Mouse (Mus musculus) embryonic facial prominence, embryonic 11.5 days (tissue): ENCODE results near the gene Ankrd63. TPM values are rescaled to one million over a fixed set of nuclear protein-coding genes. Genes with fewer than 3 reads are reported as not detected.

ENCODE experiments used
- ATAC-seq: fragments of 200-750 bp; cut with Nextera tagmentation; replicated peaks from 2 replicates; pipeline ENCODE4 v1.8.0; 2017; ENCODE audit warnings: low read depth; ENCODE audit not compliant: insufficient number of reproducible peaks, low FRiP score, low TSS enrichment
- DNase-seq: peaks from one replicate; pipeline ENCODE4 v3.0.0-alpha.2; 2015; ENCODE audit warnings: low spot score
- H3K27ac ChIP-seq: fragments of 300-500 bp; sonication (generic); replicated peaks from 2 replicates; pipeline ENCODE4 v1.5.1; 2014; ENCODE audit warnings: mild to moderate bottlenecking, low read depth, low read length, control low read depth
- H3K27me3 ChIP-seq: fragments of 300-500 bp; sonication (generic); 2 replicates; pipeline ENCODE4 v1.6.1; 2014; ENCODE audit warnings: mild to moderate bottlenecking, low read length, moderate library complexity, mixed read lengths; ENCODE audit not compliant: control insufficient read depth, insufficient read depth
- H3K36me3 ChIP-seq: fragments of 300-500 bp; sonication (generic); replicated peaks from 2 replicates; pipeline ENCODE4 v1.6.1; 2014; ENCODE audit warnings: low read depth, mild to moderate bottlenecking, low read length, moderate library complexity, mixed read lengths; ENCODE audit not compliant: control insufficient read depth, insufficient read depth
- H3K4me1 ChIP-seq: fragments of 300-500 bp; sonication (generic); 2 replicates; pipeline ENCODE4 v1.6.1; 2014; ENCODE audit warnings: low read length, mixed read lengths; ENCODE audit not compliant: control insufficient read depth, insufficient read depth
- H3K4me2 ChIP-seq: fragments of 300-500 bp; sonication (generic); 2 replicates; pipeline ENCODE4 v1.6.1; 2014; ENCODE audit warnings: low read depth, mild to moderate bottlenecking, control low read depth, low read length, moderate library complexity
- H3K4me3 ChIP-seq: fragments of 300-500 bp; sonication (generic); 2 replicates; pipeline ENCODE4 v1.5.1; 2014; ENCODE audit warnings: low read depth, low read length, control low read depth
- H3K9ac ChIP-seq: fragments of 300-500 bp; sonication (generic); replicated peaks from 2 replicates; pipeline ENCODE4 v1.6.1; 2014; ENCODE audit warnings: mild to moderate bottlenecking, control low read depth, low read length
- H3K9me3 ChIP-seq: fragments of 300-500 bp; sonication (generic); replicated peaks from 2 replicates; pipeline ENCODE4 v1.6.1; 2016; ENCODE audit warnings: mild to moderate bottlenecking, low read length, inconsistent platforms, mixed read lengths; ENCODE audit not compliant: control insufficient read depth
- WGBS: fragments of 180-500 bp; shearing (Covaris S2); extraction: QIAGEN DNeasy Blood & Tissue Kit; methylation state at CpG from one replicate; pipeline ENCODE4 v1.1.7; 2014; 5-methylcytosine and 5-hydroxymethylcytosine counted together
- polyA plus RNA-seq: library from polyadenylated mRNA; unstranded; fragments of >200 nt; fragmentation: Nextera tagmentation; extraction: Ambion mirVana; gene quantifications from 2 replicates; pipeline ENCODE4 v1.2.1, GENCODE M21; 2014

The Ankrd63 gene
- polyA plus RNA-seq, 1 experiment from 2014 or later: not detected

GRCm38 (mm10) chr2:118665616-118666015, 38.1 kb downstream of the Ankrd63 start:
- DNase-seq: no peak
- no peak overlapping the region for H3K4me3 ChIP-seq
- WGBS: 85% methylated on average over 4 of the region's 4 CpGs
- no peak for ATAC-seq
- no peak overlapping the region for H3K27ac ChIP-seq
- H3K4me2 ChIP-seq: no peak overlapping the region
- H3K36me3 ChIP-seq: no peaks in the 10 kb centered on the region
- no peak overlapping the region for H3K9ac ChIP-seq
- H3K27me3 ChIP-seq: peaks cover 17% of the 10 kb centered on the region
- peaks cover 6% of the 10 kb centered on the region for H3K4me1 ChIP-seq
- H3K9me3 ChIP-seq: no peaks in the 10 kb centered on the region

- no peak overlapping the region for H3K9ac ChIP-seq
- no peak overlapping the region for H3K4me2 ChIP-seq
- H3K27me3 ChIP-seq: peaks cover 17% of the 10 kb centered on the region
- DNase-seq (no peak), ATAC-seq (no peak)
- H3K36me3 ChIP-seq: no peaks in the 10 kb centered on the region
- no peak overlapping the region for H3K27ac ChIP-seq
- no peak overlapping the region for H3K4me3 ChIP-seq
- H3K4me1 ChIP-seq: peaks cover 6% of the 10 kb centered on the region
- H3K9me3 ChIP-seq: no peaks in the 10 kb centered on the region
- WGBS: 59% methylated on average over 3 of the region's 3 CpGs
Observed at GRCm38 (mm10) chr2:118664975-118665516, 38.7 kb downstream of the Ankrd63 start.

GRCm38 (mm10) chr2:118663804-118664766, 39.7 kb downstream of the Ankrd63 start:
- H3K27ac ChIP-seq: no peak overlapping the region
- ATAC-seq: no peak
- no peak for DNase-seq

GRCm38 (mm10) chr2:118662902-118663803, 40.6 kb downstream of the Ankrd63 start, which contains the start of gene Pak6:
Gene Pak6 (plus strand): TSS chr2:118663303.
- 2% methylated on average over 36 of the region's 37 CpGs for WGBS
- Histone ChIP-seq H3K4me1 (peaks cover 6% of the 10 kb centered on the region), H3K27me3 (peaks cover 17% of the 10 kb centered on the region)

More at GRCm38 (mm10) chr2:118663804-118664766, 39.7 kb downstream of the Ankrd63 start:
- WGBS: 50% methylated on average over 19 of the region's 19 CpGs
- Histone ChIP-seq H3K4me1 (peaks cover 6% of the 10 kb centered on the region), H3K9me3 (no peaks in the 10 kb centered on the region), H3K27me3 (peaks cover 17% of the 10 kb centered on the region), H3K4me3 (peak overlapping the region; percentile 38), H3K36me3 (no peaks in the 10 kb centered on the region), H3K9ac (no peak overlapping the region; the same call in 1 of the 2 replicates), H3K4me2 (peak overlapping the region; percentile 79)

GRCm38 (mm10) chr2:118661891-118662290, 41.9 kb downstream of the Ankrd63 start:
- Histone ChIP-seq H3K27me3 (peaks cover 17% of the 10 kb centered on the region), H3K4me3 (no peak overlapping the region), H3K4me1 (peaks cover 6% of the 10 kb centered on the region), H3K9me3 (no peaks in the 10 kb centered on the region), H3K27ac (no peak overlapping the region), H3K36me3 (no peaks in the 10 kb centered on the region), H3K4me2 (no peak overlapping the region), H3K9ac (no peak overlapping the region)
- ATAC-seq (no peak), DNase-seq (no peak)
- WGBS: 70% methylated on average over 9 of the region's 9 CpGs

More at GRCm38 (mm10) chr2:118662902-118663803, 40.6 kb downstream of the Ankrd63 start, which contains the start of gene Pak6:
- ATAC-seq: no peak
- no peak within 1 kb of the TSS for H3K27ac ChIP-seq
- DNase-seq: peak; percentile 43
- H3K4me3 ChIP-seq: peak within 1 kb of the TSS; percentile 38
- H3K9me3 ChIP-seq: no peaks in the 10 kb centered on the region
- H3K4me2 ChIP-seq: peak within 1 kb of the TSS; percentile 79
- H3K9ac ChIP-seq: peak within 1 kb of the TSS; percentile 44
- H3K36me3 ChIP-seq: no peaks in the 10 kb centered on the region

GRCm38 (mm10) chr2:118659998-118660452, 43.7 kb downstream of the Ankrd63 start:
- 2% methylated on average over 4 of the region's 4 CpGs for WGBS
- ATAC-seq: peak; percentile 75; the same call in 1 of the 2 replicates
- peak overlapping the region; percentile 51 for H3K9ac ChIP-seq
- H3K27ac ChIP-seq: 0 out of 2 replicates have a peak overlapping the region, but pooled peaks have one; percentile 16
- H3K4me3 ChIP-seq: peak overlapping the region; percentile 26
- H3K4me1 ChIP-seq: peaks cover 6% of the 10 kb centered on the region
- H3K4me2 ChIP-seq: peak overlapping the region; percentile 42
- no peaks in the 10 kb centered on the region for H3K36me3 ChIP-seq
- H3K9me3 ChIP-seq: no peaks in the 10 kb centered on the region
- DNase-seq: peak; percentile 73
- H3K27me3 ChIP-seq: peaks cover 17% of the 10 kb centered on the region

- peaks cover 6% of the 10 kb centered on the region for H3K4me1 ChIP-seq
- WGBS: 86% methylated on average over 12 of the region's 12 CpGs
- no peak overlapping the region for H3K27ac ChIP-seq
- no peak for ATAC-seq
- H3K9ac ChIP-seq: no peak overlapping the region
- no peak overlapping the region for H3K4me2 ChIP-seq
- H3K9me3 ChIP-seq: no peaks in the 10 kb centered on the region
- DNase-seq: no peak
- H3K4me3 ChIP-seq: no peak overlapping the region
- peaks cover 17% of the 10 kb centered on the region for H3K27me3 ChIP-seq
- no peaks in the 10 kb centered on the region for H3K36me3 ChIP-seq
Observed at GRCm38 (mm10) chr2:118659493-118659892, 44.3 kb downstream of the Ankrd63 start.
